Mouse (Mus musculus): ENCODE data around the gene Grm6. TPM values are rescaled to one million over a fixed set of nuclear protein-coding genes. Genes with fewer than 3 reads are reported as not detected.

Gene Grm6
- polyA plus RNA-seq, 1 experiment from 2014 or later: not detected

DNA sequence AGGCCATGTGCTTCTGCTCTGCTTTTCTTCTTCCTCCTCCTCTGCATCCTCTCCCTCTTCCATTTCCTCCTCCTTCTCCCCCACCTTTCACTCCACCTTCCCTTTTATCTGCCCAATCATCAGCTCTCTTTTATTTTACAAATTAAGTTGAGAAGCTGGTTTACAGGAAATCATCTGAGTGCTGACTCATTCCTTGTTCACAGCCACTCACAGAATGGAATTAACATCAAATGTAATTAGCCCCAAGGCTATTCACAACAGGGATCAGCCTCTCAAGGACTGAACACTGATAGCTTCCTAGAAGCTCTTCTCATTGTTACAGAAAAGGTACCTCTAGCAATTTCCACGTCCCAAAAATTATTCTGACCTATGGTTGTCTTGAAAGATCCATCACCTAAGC is 46.9 kb downstream of the Grm6 start:
- no peaks in the 10 kb centered on the region for H3K4me1 ChIP-seq (ENCODE audit: control insufficient read depth, insufficient read depth, low read depth, low read length)
- H3K9ac ChIP-seq (ENCODE audit: low read depth, low read length): no peak overlapping the region
- no peak overlapping the region for H3K4me3 ChIP-seq (ENCODE audit: low read length)
- no peak overlapping the region for H3K27ac ChIP-seq (ENCODE audit: low read depth, low read length)
- H3K27me3 ChIP-seq (replicated peaks; ENCODE audit: control insufficient read depth, insufficient read depth, low read length): no peaks in the 10 kb centered on the region
- WGBS: 81% methylated on average over 1 of the region's 1 CpGs
- H3K9me3 ChIP-seq (ENCODE audit: control insufficient read depth, low read length): peaks cover 56% of the 10 kb centered on the region
- H3K36me3 ChIP-seq (ENCODE audit: control insufficient read depth, insufficient read depth, low read length): peaks cover 39% of the 10 kb centered on the region
- no peak overlapping the region for H3K4me2 ChIP-seq (ENCODE audit: low read length)
- ATAC-seq: no peak

GRCm38 (mm10) chr11:50908136-50908535 is 57.7 kb downstream of the Grm6 start:
- Histone ChIP-seq H3K9me3 (ENCODE audit: control insufficient read depth, low read length) (peaks cover 57% of the 10 kb centered on the region), H3K4me1 (ENCODE audit: control insufficient read depth, insufficient read depth, low read depth, low read length) (no peaks in the 10 kb centered on the region), H3K27ac (ENCODE audit: low read depth, low read length) (no peak overlapping the region), H3K4me2 (ENCODE audit: low read length) (no peak overlapping the region), H3K9ac (ENCODE audit: low read depth, low read length) (no peak overlapping the region), H3K4me3 (ENCODE audit: low read length) (no peak overlapping the region), H3K36me3 (ENCODE audit: control insufficient read depth, insufficient read depth, low read length) (peaks cover 92% of the 10 kb centered on the region), H3K27me3 (replicated peaks; ENCODE audit: control insufficient read depth, insufficient read depth, low read length) (no peaks in the 10 kb centered on the region)
- WGBS: 92% methylated on average over 5 of the region's 5 CpGs
- no peak for ATAC-seq

- Histone ChIP-seq H3K9ac (ENCODE audit: low read depth, low read length) (no peak overlapping the region), H3K36me3 (ENCODE audit: control insufficient read depth, insufficient read depth, low read length) (peaks cover 43% of the 10 kb centered on the region), H3K27me3 (replicated peaks; ENCODE audit: control insufficient read depth, insufficient read depth, low read length) (no peaks in the 10 kb centered on the region), H3K4me3 (ENCODE audit: low read length) (no peak overlapping the region), H3K4me2 (ENCODE audit: low read length) (no peak overlapping the region), H3K4me1 (ENCODE audit: control insufficient read depth, insufficient read depth, low read depth, low read length) (peaks cover 7% of the 10 kb centered on the region), H3K27ac (ENCODE audit: low read depth, low read length) (no peak overlapping the region), H3K9me3 (ENCODE audit: control insufficient read depth, low read length) (peaks cover 29% of the 10 kb centered on the region)
- WGBS: 85% methylated on average over 1 of the region's 1 CpGs
- no peak for ATAC-seq
Measured at GRCm38 (mm10) chr11:50913301-50913700, 62.8 kb downstream of the Grm6 start.

- 94% methylated on average over 3 of the region's 3 CpGs for WGBS
- H3K4me2 ChIP-seq (ENCODE audit: low read length): peak overlapping the region; percentile 47; the same call in 1 of the 2 replicates
- no peak for ATAC-seq
- H3K27ac ChIP-seq (ENCODE audit: low read depth, low read length): no peak overlapping the region
- H3K27me3 ChIP-seq (replicated peaks; ENCODE audit: control insufficient read depth, insufficient read depth, low read length): no peaks in the 10 kb centered on the region
- H3K4me3 ChIP-seq (ENCODE audit: low read length): no peak overlapping the region
- no peak overlapping the region for H3K9ac ChIP-seq (ENCODE audit: low read depth, low read length)
- H3K9me3 ChIP-seq (ENCODE audit: control insufficient read depth, low read length): peaks cover 26% of the 10 kb centered on the region
- H3K36me3 ChIP-seq (ENCODE audit: control insufficient read depth, insufficient read depth, low read length): peaks cover 31% of the 10 kb centered on the region
- peaks cover 7% of the 10 kb centered on the region for H3K4me1 ChIP-seq (ENCODE audit: control insufficient read depth, insufficient read depth, low read depth, low read length)
Measured at GRCm38 (mm10) chr11:50914461-50914860, 64.0 kb downstream of the Grm6 start.

Other genes starting within 250 kb of the Grm6 start
- gene Adamts2, start 248.6 kb upstream of the Grm6 start, polyA plus RNA-seq (2015; fragmentation: Nextera tagmentation; extraction: Ambion mirVana): 4.7 and 5.3 TPM in 2 replicates
- 45.5 and 55.0 TPM in 2 replicates for gene Zfp354c, start 23.0 kb upstream of the Grm6 start, polyA plus RNA-seq (2015; fragmentation: Nextera tagmentation; extraction: Ambion mirVana)
- 1.6 and 2.1 TPM in 2 replicates for gene Zfp879, start 9.1 kb upstream of the Grm6 start, polyA plus RNA-seq (2015; fragmentation: Nextera tagmentation; extraction: Ambion mirVana)
- gene Zfp454, start 37.0 kb downstream of the Grm6 start, polyA plus RNA-seq (2015; fragmentation: Nextera tagmentation; extraction: Ambion mirVana): 10.8 and 11.1 TPM in 2 replicates
- gene Zfp2, start 65.5 kb downstream of the Grm6 start, polyA plus RNA-seq (2015; fragmentation: Nextera tagmentation; extraction: Ambion mirVana): 41.3 and 42.6 TPM in 2 replicates
- gene Zfp354b, start 80.9 kb downstream of the Grm6 start, polyA plus RNA-seq (2015; fragmentation: Nextera tagmentation; extraction: Ambion mirVana): 4.7 and 4.9 TPM in 2 replicates
- not detected in 2 replicates for gene 4933414I15Rik, start 93.1 kb downstream of the Grm6 start, polyA plus RNA-seq (2015; fragmentation: Nextera tagmentation; extraction: Ambion mirVana)
- gene Prop1, start 103.1 kb downstream of the Grm6 start, polyA plus RNA-seq (2015; fragmentation: Nextera tagmentation; extraction: Ambion mirVana): not detected in 2 replicates
- not detected in 2 replicates for gene Olfr1378, start 115.8 kb downstream of the Grm6 start, polyA plus RNA-seq (2015; fragmentation: Nextera tagmentation; extraction: Ambion mirVana)
- gene Olfr1377, start 131.3 kb downstream of the Grm6 start, polyA plus RNA-seq (2015; fragmentation: Nextera tagmentation; extraction: Ambion mirVana): not detected in 2 replicates
- not detected in 2 replicates for gene Olfr51, start 152.9 kb downstream of the Grm6 start, polyA plus RNA-seq (2015; fragmentation: Nextera tagmentation; extraction: Ambion mirVana)
- gene Olfr54, start 163.6 kb downstream of the Grm6 start, polyA plus RNA-seq (2015; fragmentation: Nextera tagmentation; extraction: Ambion mirVana): not detected in 2 replicates
- gene Olfr1375, start 197.4 kb downstream of the Grm6 start, polyA plus RNA-seq (2015; fragmentation: Nextera tagmentation; extraction: Ambion mirVana): not detected in 2 replicates
- gene Zfp354a, start 208.6 kb downstream of the Grm6 start, polyA plus RNA-seq (2015; fragmentation: Nextera tagmentation; extraction: Ambion mirVana): 13.2 TPM in 2 replicates

Data from hindbrain, embryonic 16.5 days (tissue).